Mouse (Mus musculus): ENCODE measurements around the gene Mpdu1. TPM values are rescaled to one million over a fixed set of nuclear protein-coding genes. Genes with fewer than 3 reads are reported as not detected.
A peak's percentile ranks its signal among the peaks of the same experiment; 100 is the strongest.
"Not testable (repeated sequence)": the region's sequence is repeated elsewhere in the genome, so short reads cannot be mapped to it uniquely, and the experiment has no call there.

Mpdu1 gene
- polyA plus RNA-seq, 1 experiment from 2014 or later, result 85.1 TPM

DNA sequence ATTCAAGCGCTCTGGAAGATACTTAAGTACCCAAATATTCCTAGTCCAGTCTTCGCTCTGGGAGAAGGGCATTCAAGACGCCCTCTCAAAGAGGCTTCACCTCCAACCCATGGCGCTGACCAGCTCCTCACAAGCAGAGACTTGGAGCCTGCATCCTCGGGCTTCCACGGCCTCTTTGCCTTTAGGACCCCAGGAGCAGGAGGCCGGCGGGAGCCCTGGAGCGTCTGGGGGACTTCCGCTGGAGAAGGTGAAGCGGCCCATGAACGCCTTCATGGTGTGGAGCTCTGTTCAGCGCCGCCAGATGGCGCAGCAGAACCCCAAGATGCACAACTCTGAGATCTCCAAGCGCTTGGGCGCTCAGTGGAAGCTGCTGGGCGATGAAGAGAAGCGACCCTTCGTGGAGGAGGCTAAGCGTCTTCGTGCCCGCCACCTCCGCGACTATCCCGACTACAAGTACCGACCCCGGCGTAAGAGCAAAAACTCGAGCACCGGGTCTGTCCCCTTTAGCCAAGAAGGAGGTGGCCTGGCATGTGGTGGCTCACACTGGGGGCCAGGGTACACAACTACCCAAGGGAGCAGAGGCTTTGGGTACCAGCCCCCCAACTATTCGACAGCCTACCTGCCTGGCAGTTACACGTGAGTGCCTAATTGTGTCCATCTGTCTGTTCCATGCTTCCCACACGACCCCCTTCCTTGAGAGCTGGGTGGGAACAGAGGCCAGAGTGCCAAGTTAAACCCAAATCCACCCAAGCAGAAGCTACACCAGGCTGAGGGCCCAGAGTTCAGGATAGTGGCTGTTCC, 7.0 kb downstream of the Mpdu1 start, which contains the start of gene Sox15:
Gene Sox15 (plus strand): TSS at position 51 of the 801 bp plus-strand sequence.
- Histone ChIP-seq H3K4me1 (peaks cover 39% of the 10 kb centered on the region), H3K9me3 (replicated peaks) (no peaks in the 10 kb centered on the region), H3K27me3 (ENCODE audit: low read depth, poor library complexity, severe bottlenecking) (no peaks in the 10 kb centered on the region), H3K27ac (replicated peaks) (0 out of 2 replicates have a peak within 1 kb of the TSS, but pooled peaks have one; percentile 28), H3K4me3 (peak within 1 kb of the TSS; percentile 10; the same call in 1 of the 2 replicates), H3K36me3 (peaks cover 96% of the 10 kb centered on the region)
- DNase-seq (ENCODE audit: low spot score), result peak; percentile 73
- WGBS, result 27% methylated on average over 34 of the region's 34 CpGs

DNA sequence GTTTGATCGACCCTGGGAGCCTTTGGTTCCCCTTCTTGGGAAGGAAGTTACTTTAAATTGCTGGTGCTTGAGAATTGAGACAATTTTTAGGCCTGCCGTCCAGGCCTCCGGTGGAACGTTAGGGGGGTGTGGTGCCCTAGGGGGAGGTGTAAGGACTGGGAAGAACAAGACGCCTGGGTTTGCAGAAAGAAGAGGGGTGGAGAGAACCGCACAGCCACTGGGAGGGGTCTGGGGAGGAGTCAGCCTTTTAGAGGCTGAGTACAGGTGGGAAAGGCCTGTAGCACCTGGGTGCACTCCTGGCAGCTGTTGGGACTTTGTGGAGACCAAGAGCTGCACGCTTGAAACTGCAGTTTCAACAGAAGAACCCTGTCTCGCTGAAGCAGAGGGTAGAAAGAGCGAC, 7.7 kb downstream of the Mpdu1 start:
- no peak overlapping the region for H3K4me3 ChIP-seq
- peaks cover 39% of the 10 kb centered on the region for H3K4me1 ChIP-seq
- WGBS, result 53% methylated on average over 9 of the region's 9 CpGs
- no peaks in the 10 kb centered on the region for H3K9me3 ChIP-seq (replicated peaks)
- no peak for DNase-seq (ENCODE audit: low spot score)
- 0 out of 2 replicates have a peak overlapping the region, but pooled peaks have one; percentile 28 for H3K27ac ChIP-seq (replicated peaks)
- no peaks in the 10 kb centered on the region for H3K27me3 ChIP-seq (ENCODE audit: low read depth, poor library complexity, severe bottlenecking)
- H3K36me3 ChIP-seq, result peaks cover 96% of the 10 kb centered on the region

DNA sequence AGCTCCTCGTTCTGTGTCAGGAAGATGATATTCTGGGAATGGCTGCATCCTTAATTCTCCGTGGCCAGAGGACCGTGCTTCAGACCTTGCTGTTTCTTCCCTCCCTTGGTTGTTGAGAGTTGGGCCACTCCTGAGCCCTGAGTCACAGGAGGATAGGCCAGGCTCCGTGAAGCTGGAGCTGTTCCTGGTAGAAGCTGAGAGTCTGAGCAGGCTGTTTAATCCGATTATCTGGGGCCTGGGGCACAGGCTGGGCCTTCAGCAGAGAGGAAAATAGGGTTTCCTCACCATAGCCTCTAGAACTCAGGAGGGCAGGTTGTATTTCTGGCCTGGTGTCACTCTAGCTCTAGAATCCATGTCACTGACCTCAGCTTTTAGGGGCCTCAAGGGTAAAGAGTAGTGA, 9.0 kb downstream of the Mpdu1 start:
- Histone ChIP-seq H3K9me3 (replicated peaks) (no peaks in the 10 kb centered on the region), H3K4me3 (no peak overlapping the region; the same call in 1 of the 2 replicates), H3K27me3 (ENCODE audit: low read depth, poor library complexity, severe bottlenecking) (no peaks in the 10 kb centered on the region), H3K36me3 (peaks cover 97% of the 10 kb centered on the region), H3K27ac (replicated peaks) (no peak overlapping the region), H3K4me1 (peaks cover 39% of the 10 kb centered on the region)
- WGBS, result 69% methylated on average over 5 of the region's 5 CpGs
- no peak for DNase-seq (ENCODE audit: low spot score)

DNA sequence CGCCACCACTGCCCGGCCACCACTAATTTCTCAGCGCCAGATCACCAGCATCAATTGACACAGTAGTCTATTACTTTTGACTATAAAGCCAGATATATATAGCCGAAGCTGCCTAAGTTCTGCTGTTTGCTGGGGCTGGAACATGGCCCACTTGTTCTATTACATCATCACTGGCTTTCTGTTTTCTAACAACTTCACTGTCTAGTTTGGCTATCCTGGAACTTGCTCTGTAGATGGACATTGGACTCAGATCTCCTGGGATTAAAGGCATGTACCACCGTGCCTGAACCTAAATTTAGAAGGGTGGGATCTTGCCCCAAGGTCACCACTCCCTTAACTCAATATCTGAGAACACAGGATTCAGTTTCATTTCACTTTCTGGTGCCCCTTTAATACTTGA, 16.6 kb downstream of the Mpdu1 start:
- Histone ChIP-seq H3K4me3 (no peak overlapping the region), H3K27me3 (ENCODE audit: low read depth, poor library complexity, severe bottlenecking) (no peaks in the 10 kb centered on the region), H3K36me3 (peaks cover 99% of the 10 kb centered on the region), H3K9me3 (replicated peaks) (no peaks in the 10 kb centered on the region), H3K4me1 (no peaks in the 10 kb centered on the region), H3K27ac (replicated peaks) (no peak overlapping the region)
- DNase-seq (ENCODE audit: low spot score), result no peak
- WGBS, result 96% methylated on average over 5 of the region's 5 CpGs

DNA sequence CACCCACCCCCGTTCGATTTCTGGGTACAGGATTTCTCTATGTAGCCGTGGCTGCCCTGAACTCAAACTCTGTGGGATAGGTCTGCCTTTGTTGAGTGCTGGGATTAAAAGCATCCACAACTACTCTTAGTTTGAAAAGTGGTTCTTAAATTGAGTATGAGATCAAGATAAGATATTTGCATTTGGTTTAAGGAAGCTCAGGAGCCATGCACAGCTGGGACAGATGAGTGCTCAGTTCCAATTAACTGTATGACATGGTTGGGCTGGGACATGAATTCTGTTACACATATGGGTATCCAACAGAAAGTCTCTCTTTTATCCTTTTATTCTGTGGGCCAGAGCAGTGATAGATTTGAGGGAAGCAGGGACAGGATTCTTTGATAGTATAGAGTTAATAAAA, 27.0 kb downstream of the Mpdu1 start:
- 94% methylated on average over 3 of the region's 3 CpGs for WGBS
- H3K36me3 ChIP-seq, result peaks cover 57% of the 10 kb centered on the region
- no peaks in the 10 kb centered on the region for H3K27me3 ChIP-seq (ENCODE audit: low read depth, poor library complexity, severe bottlenecking)
- no peak for DNase-seq (ENCODE audit: low spot score)
- H3K4me3 ChIP-seq, result no peak overlapping the region
- no peak overlapping the region for H3K27ac ChIP-seq (replicated peaks)
- H3K4me1 ChIP-seq, result peaks cover 34% of the 10 kb centered on the region
- H3K9me3 ChIP-seq (replicated peaks), result no peaks in the 10 kb centered on the region

DNA sequence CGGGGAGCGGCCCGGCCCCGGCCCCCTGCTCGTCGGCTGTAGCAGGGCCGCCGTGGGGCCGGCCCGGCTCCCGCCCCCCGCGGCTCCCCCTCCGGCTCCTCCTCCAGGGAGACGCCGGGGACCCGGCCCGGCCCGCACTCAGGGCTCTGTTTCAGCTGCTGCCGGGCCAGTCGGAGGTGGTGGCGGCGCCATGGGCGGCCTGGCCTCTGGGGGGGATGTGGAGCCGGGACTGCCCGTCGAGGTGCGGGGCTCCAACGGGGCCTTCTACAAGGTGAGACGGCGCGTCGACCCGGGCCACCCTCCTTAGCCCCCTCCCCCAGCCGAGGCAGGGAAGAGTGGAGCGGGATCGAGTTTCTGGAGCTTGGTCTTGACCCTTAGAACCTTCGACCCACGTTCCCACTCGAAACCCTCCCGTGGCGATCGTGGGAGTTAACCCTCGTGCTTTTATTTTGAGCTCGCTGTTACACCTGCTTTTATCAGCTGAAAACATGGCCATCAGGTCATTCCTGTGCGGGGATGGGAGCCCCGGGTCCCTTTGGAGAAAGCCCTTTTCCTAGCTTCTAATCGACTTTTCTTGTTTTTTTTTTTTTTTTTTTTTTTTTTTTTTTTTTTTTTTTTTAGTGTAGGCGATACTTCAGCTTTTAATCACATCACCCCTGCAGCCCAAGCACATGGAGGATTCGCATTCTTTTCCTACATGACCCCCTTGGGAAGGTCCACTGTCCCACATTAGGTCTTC, 29.1 kb downstream of the Mpdu1 start:
- Histone ChIP-seq H3K9me3 (replicated peaks) (no peaks in the 10 kb centered on the region), H3K27ac (replicated peaks) (peak overlapping the region; percentile 98), H3K4me1 (peaks cover 34% of the 10 kb centered on the region), H3K4me3 (peak overlapping the region; percentile 99), H3K27me3 (ENCODE audit: low read depth, poor library complexity, severe bottlenecking) (no peaks in the 10 kb centered on the region), H3K36me3 (peaks cover 36% of the 10 kb centered on the region)
- WGBS, result 1% methylated on average over 48 of the region's 50 CpGs
- DNase-seq (ENCODE audit: low spot score), result no peak

DNA sequence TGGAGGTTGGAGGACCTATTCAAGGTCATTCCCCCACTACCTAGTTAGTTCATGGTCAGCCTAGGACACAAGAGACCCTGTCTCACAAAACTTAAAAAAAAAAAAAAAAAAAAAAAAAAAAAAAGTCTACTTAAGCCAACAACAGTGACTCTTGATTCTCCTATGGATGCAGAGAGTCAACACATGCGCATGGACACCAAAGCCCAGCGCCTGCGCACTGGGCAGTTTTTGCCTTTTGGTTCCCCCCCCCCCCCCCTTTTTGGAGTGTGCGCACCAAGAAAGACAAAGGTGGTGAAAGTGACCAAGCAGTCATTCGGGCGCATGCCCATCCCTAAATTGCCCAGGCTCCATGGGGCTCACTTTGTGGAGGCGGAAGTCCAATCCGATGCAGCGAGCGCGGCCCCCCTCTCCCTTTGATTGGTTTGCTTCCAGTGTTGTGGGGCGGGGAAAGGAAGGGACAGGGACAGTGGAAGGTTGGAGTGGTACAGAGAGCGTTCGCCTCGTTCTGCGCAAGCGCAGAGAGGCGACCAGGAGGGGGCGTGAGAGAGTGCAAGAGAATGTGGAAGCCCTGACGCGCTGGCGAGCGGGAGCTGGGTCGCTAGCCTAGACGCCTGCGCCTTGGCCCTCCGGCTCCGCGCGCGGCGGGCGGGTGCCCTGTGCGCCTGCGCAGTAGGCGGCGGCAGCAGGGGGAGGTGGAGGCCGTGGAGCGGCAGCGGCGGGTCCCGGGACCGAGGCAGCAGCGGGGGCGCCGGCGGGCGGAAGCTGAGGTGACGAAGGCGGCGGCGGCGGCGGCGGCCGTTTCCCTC, 30.0 kb downstream of the Mpdu1 start, which contains the start of gene Fxr2:
Gene Fxr2 (plus strand): TSS at position 707 of the 806 bp plus-strand sequence.
- Histone ChIP-seq H3K36me3 (peaks cover 28% of the 10 kb centered on the region), H3K27me3 (ENCODE audit: low read depth, poor library complexity, severe bottlenecking) (no peaks in the 10 kb centered on the region), H3K4me1 (peaks cover 34% of the 10 kb centered on the region), H3K27ac (replicated peaks) (peak within 1 kb of the TSS; percentile 98), H3K9me3 (replicated peaks) (no peaks in the 10 kb centered on the region), H3K4me3 (peak within 1 kb of the TSS; percentile 99)
- under 1% methylated on average over 50 of the region's 56 CpGs for WGBS
- peak; percentile 100 for DNase-seq (ENCODE audit: low spot score)

DNA sequence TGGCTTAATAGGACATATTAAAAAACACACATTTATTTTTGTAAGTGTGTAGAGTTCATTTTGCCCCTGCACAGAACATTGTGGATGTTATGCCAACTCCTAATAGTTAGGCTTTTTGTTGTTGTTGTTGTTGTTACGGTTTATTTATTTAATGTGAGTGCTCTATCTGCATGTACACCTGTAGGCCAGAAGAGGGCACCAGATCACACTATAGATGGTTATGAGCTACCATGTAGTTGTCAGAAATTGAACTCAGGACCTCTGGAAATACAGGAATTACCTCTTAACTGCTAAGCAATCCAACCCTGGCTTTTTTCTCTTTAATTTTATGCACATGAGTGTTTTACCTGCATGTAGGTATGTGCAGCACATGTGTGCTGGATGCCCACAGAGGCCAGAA, 32.6 kb downstream of the Mpdu1 start:
- no peaks in the 10 kb centered on the region for H3K9me3 ChIP-seq (replicated peaks)
- H3K4me3 ChIP-seq, result no peak overlapping the region
- no peak overlapping the region for H3K27ac ChIP-seq (replicated peaks)
- no peak for DNase-seq (ENCODE audit: low spot score)
- H3K27me3 ChIP-seq (ENCODE audit: low read depth, poor library complexity, severe bottlenecking), result no peaks in the 10 kb centered on the region
- H3K4me1 ChIP-seq, result peaks cover 25% of the 10 kb centered on the region
- WGBS, result 59% methylated on average over 1 of the region's 1 CpGs
- H3K36me3 ChIP-seq, result peaks cover 4% of the 10 kb centered on the region; the same call in 1 of the 2 replicates

DNA sequence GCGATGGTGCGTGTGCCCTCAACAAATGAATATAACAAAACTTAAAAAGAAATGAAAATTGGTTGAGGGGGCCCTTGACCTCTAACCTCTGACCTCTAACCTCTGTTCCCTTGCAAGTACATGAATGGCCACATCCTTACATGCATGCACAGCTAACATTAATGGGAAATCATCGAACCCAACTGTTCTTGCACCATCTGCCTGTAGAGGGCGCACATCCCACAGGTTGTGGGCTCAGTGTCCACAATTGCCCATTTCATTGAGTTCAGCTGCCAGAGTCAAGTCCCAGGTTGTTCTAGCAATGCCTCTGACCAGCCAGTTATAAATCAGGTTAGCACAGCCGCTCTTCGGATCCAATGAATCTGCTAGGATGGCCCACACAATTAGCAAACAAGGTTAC, 34.2 kb downstream of the Mpdu1 start:
- H3K36me3 ChIP-seq, result no peaks in the 10 kb centered on the region
- H3K27ac ChIP-seq (replicated peaks), result no peak overlapping the region
- no peak overlapping the region for H3K4me3 ChIP-seq
- WGBS, result 40% methylated on average over 6 of the region's 6 CpGs
- H3K27me3 ChIP-seq (ENCODE audit: low read depth, poor library complexity, severe bottlenecking), result no peaks in the 10 kb centered on the region
- H3K4me1 ChIP-seq, result peaks cover 14% of the 10 kb centered on the region
- peak; percentile 83 for DNase-seq (ENCODE audit: low spot score)
- no peaks in the 10 kb centered on the region for H3K9me3 ChIP-seq (replicated peaks)

DNA sequence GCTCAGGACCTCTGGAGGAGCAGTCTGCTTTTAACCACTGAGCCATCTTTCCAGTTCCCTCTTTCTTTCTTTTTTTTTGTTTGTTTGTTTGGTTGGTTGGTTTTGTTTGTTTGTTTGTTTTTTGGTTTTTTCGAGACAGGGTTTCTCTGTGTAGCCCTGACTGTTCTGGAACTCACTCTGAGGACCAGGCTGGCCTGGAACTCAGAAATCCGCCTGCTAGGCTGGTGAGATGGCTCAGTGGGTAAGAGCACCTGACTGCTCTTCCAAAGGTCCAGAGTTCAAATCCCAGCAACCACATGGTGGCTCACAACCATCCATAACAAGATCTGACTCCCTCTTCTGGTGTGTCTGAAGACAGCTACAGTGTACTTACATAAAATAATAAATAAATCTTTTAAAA, 38.1 kb downstream of the Mpdu1 start:
- 75% methylated on average over 2 of the region's 2 CpGs for WGBS
- H3K36me3 ChIP-seq, result not testable (repeated sequence)
- H3K4me1 ChIP-seq, result peaks cover 21% of the 10 kb centered on the region

DNA sequence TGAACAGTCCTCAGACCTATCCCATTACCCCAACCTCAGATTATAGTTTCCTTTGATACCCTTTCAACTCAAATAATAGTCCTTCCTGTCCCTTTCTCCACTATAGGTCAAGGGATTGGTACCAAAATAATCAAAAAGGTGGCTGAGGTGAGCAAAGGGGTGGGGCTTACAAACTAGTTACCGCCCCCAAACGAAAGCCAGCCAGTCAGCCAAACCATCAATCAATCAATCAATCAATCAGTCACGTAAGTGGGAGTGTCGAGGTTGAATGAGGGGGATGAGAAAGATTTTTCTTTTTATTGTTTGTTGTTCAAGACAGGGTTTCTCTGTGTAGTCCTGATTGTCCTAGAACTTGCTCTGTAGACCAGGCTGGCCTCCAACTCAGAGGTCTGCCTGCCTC, 39.4 kb downstream of the Mpdu1 start:
- no peak overlapping the region for H3K27ac ChIP-seq (replicated peaks)
- H3K4me1 ChIP-seq, result peaks cover 25% of the 10 kb centered on the region
- H3K36me3 ChIP-seq, result no peaks in the 10 kb centered on the region
- H3K9me3 ChIP-seq (replicated peaks), result no peaks in the 10 kb centered on the region
- WGBS, result 76% methylated on average over 4 of the region's 4 CpGs
- H3K27me3 ChIP-seq (ENCODE audit: low read depth, poor library complexity, severe bottlenecking), result peaks cover 3% of the 10 kb centered on the region; the same call in 1 of the 2 replicates
- DNase-seq (ENCODE audit: low spot score), result no peak
- H3K4me3 ChIP-seq, result peak overlapping the region; percentile 59; the same call in 1 of the 2 replicates

More for the DNA sequence above, 38.1 kb downstream of the Mpdu1 start:
- H3K27ac ChIP-seq (replicated peaks); H3K4me3 ChIP-seq; H3K27me3 ChIP-seq (ENCODE audit: low read depth, poor library complexity, severe bottlenecking); DNase-seq (ENCODE audit: low spot score); H3K9me3 ChIP-seq (replicated peaks): not testable (repeated sequence)

DNA sequence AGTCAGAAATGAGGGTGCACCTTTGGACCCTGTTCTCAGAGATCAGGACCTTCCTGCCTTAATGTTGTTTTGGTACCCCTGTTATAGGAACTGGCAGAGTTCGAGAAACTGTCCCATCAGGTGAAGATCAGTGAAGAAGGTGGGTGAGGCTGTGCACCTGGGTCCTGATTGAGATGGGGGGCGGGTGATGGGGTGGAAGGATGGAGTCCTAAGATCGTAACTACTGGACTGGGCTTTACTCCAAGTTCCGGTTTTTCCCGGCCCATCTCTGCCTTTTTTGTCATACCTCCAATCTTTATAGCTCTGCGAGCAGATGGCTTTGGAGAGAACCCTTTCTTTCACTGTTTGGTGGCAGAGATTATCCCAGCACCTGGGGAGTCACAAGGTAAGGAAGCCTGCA, 40.0 kb downstream of the Mpdu1 start:
- 60% methylated on average over 6 of the region's 6 CpGs for WGBS
- H3K9me3 ChIP-seq (replicated peaks), result no peaks in the 10 kb centered on the region
- no peaks in the 10 kb centered on the region for H3K36me3 ChIP-seq
- peak overlapping the region; percentile 93 for H3K27ac ChIP-seq (replicated peaks)
- H3K27me3 ChIP-seq (ENCODE audit: low read depth, poor library complexity, severe bottlenecking), result peaks cover 9% of the 10 kb centered on the region; the same call in 1 of the 2 replicates
- H3K4me3 ChIP-seq, result peak overlapping the region; percentile 59
- no peak for DNase-seq (ENCODE audit: low spot score)
- peaks cover 29% of the 10 kb centered on the region for H3K4me1 ChIP-seq

All from midbrain, embryonic 10.5 days (tissue).